Mouse (Mus musculus) bone marrow macrophage, adult 2 months (primary cell): Measurements from ENCODE around the gene Tspan9.

Experiments
- CTCF ChIP-seq: IDR thresholded peaks from 2 replicates; pipeline ENCODE4 v1.5.1; 2012; ENCODE audit warnings: low read depth, mild to moderate bottlenecking, low read length, moderate library complexity
- POLR2A ChIP-seq: IDR thresholded peaks from 2 replicates; pipeline ENCODE4 v1.6.1; 2012; ENCODE audit warnings: mild to moderate bottlenecking, low read depth, low read length, borderline replicate concordance

DNA sequence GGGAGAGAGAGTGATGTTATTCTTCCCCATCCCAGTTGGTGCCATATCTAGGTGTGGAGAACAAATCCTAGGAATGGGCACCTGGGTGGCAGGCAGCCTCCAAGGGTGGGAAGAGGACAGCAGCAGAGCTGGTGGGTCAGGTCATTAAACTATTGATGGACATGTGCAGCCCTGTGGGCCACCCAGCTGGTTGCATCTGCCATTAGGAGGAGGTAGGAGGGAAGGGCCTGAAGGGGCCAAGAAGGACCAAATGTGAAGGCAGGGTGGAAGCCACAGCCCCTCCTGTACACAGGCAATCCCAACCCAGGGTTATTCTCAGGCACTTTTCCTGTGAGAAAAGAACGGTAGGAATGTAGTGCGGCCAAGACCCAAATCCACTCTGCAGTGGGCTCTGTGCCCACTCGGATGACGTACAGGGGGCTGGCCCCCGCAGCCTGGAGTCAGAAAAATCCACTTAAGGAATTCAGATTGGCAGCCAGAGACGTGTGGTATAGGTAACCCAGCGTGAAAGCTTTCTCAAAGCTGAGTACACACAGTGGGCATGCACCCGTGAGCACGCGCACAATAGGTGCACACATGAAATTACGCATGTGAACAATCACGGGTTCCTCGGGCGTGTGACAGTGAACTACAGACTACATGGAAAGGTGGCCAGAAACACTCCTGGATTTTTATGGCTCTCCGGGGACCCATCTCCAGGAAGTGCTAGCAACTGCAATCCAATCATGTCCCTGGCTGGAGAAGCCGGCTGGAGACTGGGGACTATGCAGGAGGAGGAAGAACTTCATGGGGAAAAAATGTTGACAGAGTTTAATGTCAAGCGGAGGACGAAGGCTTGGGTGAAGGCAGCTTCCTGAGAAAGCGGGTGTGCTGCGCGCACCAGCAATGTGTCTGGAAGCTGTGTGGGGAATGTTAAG is 67.0 kb downstream of the Tspan9 start:
- TF ChIP-seq CTCF: no peak
- TF ChIP-seq POLR2A: no peak
